Mouse (Mus musculus) cerebellum, adult 11 months (tissue): ENCODE measurements at regions not wholly inside any gene's neighbourhood (a gene's known extent, or its start where the extent isn't known, plus 50 kb on each side); places are given as distances from the start of the nearest gene placed in this dataset.

Experiments used
- DNase-seq: peaks from one replicate; pipeline ENCODE4 v3.0.0; 2022

GRCm38 (mm10) chr19:26478055-26478737 lies 126.7 kb upstream of the Smarca2 start:
- DNase-seq = no peak

- DNase-seq = no peak
Observed at GRCm38 (mm10) chr19:26484322-26484721, 120.5 kb upstream of the Smarca2 start.

GRCm38 (mm10) chr19:26492806-26493205 lies 112.0 kb upstream of the Smarca2 start:
- DNase-seq = no peak

GRCm38 (mm10) chr19:26501064-26501463 lies 103.8 kb upstream of the Smarca2 start:
- DNase-seq = no peak

GRCm38 (mm10) chr19:26504027-26504426 lies 100.8 kb upstream of the Smarca2 start:
- no peak for DNase-seq

GRCm38 (mm10) chr19:26506802-26507201 lies 98.0 kb upstream of the Smarca2 start:
- no peak for DNase-seq

- no peak for DNase-seq
Observed at GRCm38 (mm10) chr19:26507986-26508385, 96.9 kb upstream of the Smarca2 start.

- DNase-seq = no peak
Observed at GRCm38 (mm10) chr19:26508616-26509015, 96.2 kb upstream of the Smarca2 start.

- no peak for DNase-seq
Observed at GRCm38 (mm10) chr19:26509240-26509639, 95.6 kb upstream of the Smarca2 start.

- DNase-seq = no peak
Observed at GRCm38 (mm10) chr19:26510185-26510584, 94.7 kb upstream of the Smarca2 start.

GRCm38 (mm10) chr19:26510887-26511286 lies 94.0 kb upstream of the Smarca2 start:
- DNase-seq = no peak

GRCm38 (mm10) chr19:26511756-26512155 lies 93.1 kb upstream of the Smarca2 start:
- DNase-seq = no peak

- no peak for DNase-seq
Observed at GRCm38 (mm10) chr19:26524583-26524982, 80.3 kb upstream of the Smarca2 start.

GRCm38 (mm10) chr19:26531390-26531789 lies 73.5 kb upstream of the Smarca2 start:
- DNase-seq = no peak

GRCm38 (mm10) chr19:26532509-26532908 lies 72.3 kb upstream of the Smarca2 start:
- no peak for DNase-seq

GRCm38 (mm10) chr19:26545671-26546070 lies 59.2 kb upstream of the Smarca2 start:
- no peak for DNase-seq

- no peak for DNase-seq
Observed at GRCm38 (mm10) chr19:26547522-26547921, 57.3 kb upstream of the Smarca2 start.

GRCm38 (mm10) chr19:26548562-26549270 lies 56.1 kb upstream of the Smarca2 start:
- no peak for DNase-seq

- DNase-seq = no peak
Observed at GRCm38 (mm10) chr19:26550299-26550698, 54.6 kb upstream of the Smarca2 start.
